Mouse (Mus musculus): ENCODE measurements around the gene Antxr1. TPM values are rescaled to one million over a fixed set of nuclear protein-coding genes. Genes with fewer than 3 reads are reported as not detected.

Antxr1 gene
- total and polyA plus RNA-seq, 3 experiments: 0.16 to 0.23 (median 0.21) TPM

- DNase-seq (ENCODE audit: extremely low read depth): no peak
These were observed 91.2 kb downstream of the Antxr1 start for GRCm38 (mm10) chr6:87244117-87245100.

GRCm38 (mm10) chr6:87237260-87237659 lies 98.4 kb downstream of the Antxr1 start:
- no peak for TF ChIP-seq MAZ (IDR thresholded peaks at IDR 0.05; ENCODE audit: low read depth, low read length)
- TF ChIP-seq E2F4 (IDR thresholded peaks at IDR 0.05; ENCODE audit: insufficient replicate concordance, low read depth, low read length): no peak
- no peak for TF ChIP-seq NELFE (IDR thresholded peaks at IDR 0.05; ENCODE audit: low read depth, low read length)
- no peak for TF ChIP-seq POLR2A (IDR thresholded peaks at IDR 0.05; ENCODE audit: low read depth, low read length)
- TF ChIP-seq CTCF (conservative IDR thresholded peaks at IDR 0.05 in 1 of 2, IDR thresholded peaks at IDR 0.05 in 1 of 2; ENCODE audit: low read depth in 2 of 2, low read length in 2 of 2): no peak
- no peak for TF ChIP-seq EP300 (IDR thresholded peaks at IDR 0.05; ENCODE audit: low read length)
- TF ChIP-seq CHD2 (IDR thresholded peaks at IDR 0.05; ENCODE audit: low read length): no peak
- TF ChIP-seq RAD21 (IDR thresholded peaks at IDR 0.05; ENCODE audit: low read depth, low read length): no peak
- no peak for TF ChIP-seq IRF4 (IDR thresholded peaks at IDR 0.05; ENCODE audit: low read depth, low read length)
- TF ChIP-seq USF1 (IDR thresholded peaks at IDR 0.05; ENCODE audit: low read depth, low read length): no peak
- no peak for TF ChIP-seq ZNF384 (IDR thresholded peaks at IDR 0.05; ENCODE audit: low read depth, low read length)
- TF ChIP-seq RCOR1 (conservative IDR thresholded peaks at IDR 0.05; ENCODE audit: low read depth, low read length): no peak
- no peak for TF ChIP-seq JUND (conservative IDR thresholded peaks at IDR 0.05; ENCODE audit: low read depth, low read length)
- no peak for TF ChIP-seq POLR2AphosphoS2 (IDR thresholded peaks at IDR 0.05; ENCODE audit: low read depth, low read length)
- no peak for TF ChIP-seq USF2 (conservative IDR thresholded peaks at IDR 0.05; ENCODE audit: low read depth, low read length)
- TF ChIP-seq TCF12 (IDR thresholded peaks at IDR 0.05; ENCODE audit: low read depth, low read length): no peak
- no peak for TF ChIP-seq TBP (conservative IDR thresholded peaks at IDR 0.05; ENCODE audit: low read depth, low read length)
- TF ChIP-seq KAT2A (IDR thresholded peaks at IDR 0.05; ENCODE audit: insufficient replicate concordance, low read length): no peak
- TF ChIP-seq JUN (IDR thresholded peaks at IDR 0.05; ENCODE audit: insufficient read depth, low read depth, low read length): no peak
- H3K4me2 ChIP-seq (ENCODE audit: insufficient read depth, low read depth, poor library complexity, severe bottlenecking): no peak overlapping the region
- no peak overlapping the region for H3K9ac ChIP-seq (ENCODE audit: insufficient read depth, low read depth)
- DNase-seq (ENCODE audit: extremely low read depth): no peak
- no peaks in the 10 kb centered on the region for H3K27me3 ChIP-seq (replicated peaks)
- no peak overlapping the region for H3K4me3 ChIP-seq (replicated peaks in 1 of 3; ENCODE audit: low read depth in 2 of 3, low read length in 2 of 3, poor library complexity in 1 of 3)
- in situ Hi-C loops (cut with MboI; ENCODE audit: low pct_ligation_motif_present, low pct_unique_long_range_greater_than_20kb, low sequenced_read_pairs) (no loop called here), dilution Hi-C loops (cut with MboI; ENCODE audit: extremely low pct_ligation_motif_present, extremely low pct_unique_long_range_greater_than_20kb, low sequenced_read_pairs) (no loop called here)
- H3K9me3 ChIP-seq (replicated peaks; ENCODE audit: low read length): peaks cover 5% of the 10 kb centered on the region
- H3K4me1 ChIP-seq (ENCODE audit: control insufficient read depth in 1 of 2, insufficient read depth in 2 of 2): peaks cover 0 to 6% of the 10 kb centered on the region in 2 experiments; a peak in 1 of 4 replicates
- no peak overlapping the region for H3K27ac ChIP-seq (ENCODE audit: insufficient read depth, low read depth)
- H3K79me2 ChIP-seq (replicated peaks; ENCODE audit: control insufficient read depth, extremely low read depth, insufficient read depth, poor library complexity, severe bottlenecking): no peaks in the 10 kb centered on the region
- H3K36me3 ChIP-seq (replicated peaks in 1 of 2; ENCODE audit: control insufficient read depth in 1 of 2, insufficient read depth in 1 of 2, low read length in 1 of 2): no peaks in the 10 kb centered on the region

More at GRCm38 (mm10) chr6:87244117-87245100, 91.2 kb downstream of the Antxr1 start:
- in situ Hi-C loops (cut with MboI; ENCODE audit: low pct_ligation_motif_present, low pct_unique_long_range_greater_than_20kb, low sequenced_read_pairs) (no loop called here), dilution Hi-C loops (cut with MboI; ENCODE audit: extremely low pct_ligation_motif_present, extremely low pct_unique_long_range_greater_than_20kb, low sequenced_read_pairs) (no loop called here)
- Histone ChIP-seq H3K9me3 (replicated peaks; ENCODE audit: low read length) (no peaks in the 10 kb centered on the region), H3K27ac (ENCODE audit: insufficient read depth, low read depth) (no peak overlapping the region), H3K4me3 (replicated peaks in 1 of 3; ENCODE audit: low read depth in 2 of 3, low read length in 2 of 3, poor library complexity in 1 of 3) (no peak overlapping the region), H3K79me2 (replicated peaks; ENCODE audit: control insufficient read depth, extremely low read depth, insufficient read depth, poor library complexity, severe bottlenecking) (no peaks in the 10 kb centered on the region), H3K27me3 (replicated peaks) (no peaks in the 10 kb centered on the region), H3K4me2 (ENCODE audit: insufficient read depth, low read depth, poor library complexity, severe bottlenecking) (no peak overlapping the region), H3K9ac (ENCODE audit: insufficient read depth, low read depth) (no peak overlapping the region), H3K4me1 (ENCODE audit: control insufficient read depth in 1 of 2, insufficient read depth in 2 of 2) (no peaks in the 10 kb centered on the region), H3K36me3 (replicated peaks in 1 of 2; ENCODE audit: control insufficient read depth in 1 of 2, insufficient read depth in 1 of 2, low read length in 1 of 2) (no peaks in the 10 kb centered on the region)
- TF ChIP-seq CHD2 (IDR thresholded peaks at IDR 0.05; ENCODE audit: low read length) (no peak), SIN3A (IDR thresholded peaks at IDR 0.05; ENCODE audit: low read length) (no peak), MAZ (IDR thresholded peaks at IDR 0.05; ENCODE audit: low read depth, low read length) (no peak), ZC3H11A (IDR thresholded peaks at IDR 0.05; ENCODE audit: low read depth, low read length) (no peak), BHLHE40 (IDR thresholded peaks at IDR 0.05; ENCODE audit: low read depth, low read length) (no peak), USF1 (IDR thresholded peaks at IDR 0.05; ENCODE audit: low read depth, low read length) (no peak), IRF4 (IDR thresholded peaks at IDR 0.05; ENCODE audit: low read depth, low read length) (no peak), POLR2A (IDR thresholded peaks at IDR 0.05; ENCODE audit: low read depth, low read length) (no peak), ELF1 (IDR thresholded peaks at IDR 0.05; ENCODE audit: low read depth, low read length) (no peak), KAT2A (IDR thresholded peaks at IDR 0.05; ENCODE audit: insufficient replicate concordance, low read length) (no peak), HCFC1 (IDR thresholded peaks at IDR 0.05; ENCODE audit: low read depth, low read length) (no peak), JUN (IDR thresholded peaks at IDR 0.05; ENCODE audit: insufficient read depth, low read depth, low read length) (no peak)
